Mouse (Mus musculus) colon, adult 2 months (tissue): Measurements from ENCODE around the gene Rmnd5a. TPM values are rescaled to one million over a fixed set of nuclear protein-coding genes. Genes with fewer than 3 reads are reported as not detected.

ENCODE experiments used
- polyA plus RNA-seq: library from polyadenylated mRNA; depleted of rRNA; stranded (reverse); fragments of >200 nt; gene quantifications from 2 replicates; pipeline ENCODE4 v1.2.3, GENCODE M21; 2012; rRNA removed

Gene Rmnd5a
- 18.9 and 20.0 TPM in 2 replicates for polyA plus RNA-seq

DNA sequence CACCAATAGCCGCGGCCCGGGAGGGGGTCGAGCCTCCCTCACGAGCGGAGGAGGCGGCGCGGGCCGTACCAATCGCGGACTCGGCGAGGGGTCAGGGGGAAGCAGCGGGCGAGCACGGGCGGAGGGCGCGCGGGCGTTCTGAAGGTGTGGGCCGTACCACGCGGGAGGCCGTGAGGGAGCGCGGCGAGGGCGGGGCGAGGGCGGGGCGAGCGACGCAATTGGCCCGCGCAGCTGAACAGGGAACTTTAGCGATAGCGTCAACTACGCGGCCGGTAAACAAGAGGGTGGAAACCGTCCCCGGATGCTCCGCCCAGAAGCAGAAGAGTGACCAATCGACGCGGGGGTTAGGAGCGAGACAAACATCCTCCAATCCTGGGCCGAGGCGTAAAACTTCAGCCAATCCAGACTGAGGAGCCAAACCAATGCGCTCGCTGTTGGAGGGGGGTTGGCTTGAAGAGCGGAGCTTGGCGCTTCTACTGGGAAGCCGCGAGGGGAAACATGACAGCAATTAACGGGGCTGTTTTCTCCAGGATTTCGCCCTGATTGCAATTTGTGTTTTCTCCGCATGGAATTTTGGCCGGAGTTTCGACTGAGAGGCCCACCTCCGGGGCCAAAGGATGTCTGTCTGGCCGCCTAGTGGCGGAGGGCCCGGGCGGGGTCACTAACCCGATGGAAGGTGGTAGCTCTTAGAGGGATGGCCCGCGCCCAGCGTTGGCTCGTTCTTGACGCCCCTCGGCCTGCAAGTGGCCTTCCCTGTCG, at the start of gene Rmnd5a:
Rmnd5a (minus strand) TSS at position 146 of the 759 bp plus-strand sequence.

DNA sequence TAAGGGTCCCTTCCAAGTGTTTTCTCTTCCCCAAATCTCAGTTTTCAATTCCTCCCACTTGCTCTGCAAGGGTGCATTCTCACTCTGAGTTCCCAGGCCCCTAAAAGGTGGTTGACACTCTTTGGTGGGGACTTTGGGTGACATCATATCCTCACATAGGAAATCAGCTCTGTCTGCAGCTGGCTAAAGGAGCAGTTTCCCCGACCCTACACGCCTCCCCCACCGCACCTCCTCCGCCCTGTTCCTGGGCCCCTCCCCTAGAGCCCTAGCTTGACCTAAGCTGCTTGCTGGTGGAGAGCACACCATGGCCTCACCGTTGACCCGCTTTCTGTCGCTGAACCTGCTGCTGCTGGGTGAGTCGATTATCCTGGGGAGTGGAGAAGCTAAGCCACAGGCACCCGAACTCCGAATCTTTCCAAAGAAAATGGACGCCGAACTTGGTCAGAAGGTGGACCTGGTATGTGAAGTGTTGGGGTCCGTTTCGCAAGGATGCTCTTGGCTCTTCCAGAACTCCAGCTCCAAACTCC, 67.1 kb downstream of the Rmnd5a start, which contains the start of gene Cd8a:
Cd8a (plus strand) TSS at position 179 of the 527 bp plus-strand sequence.

Other genes with a start within 250 kb of the Rmnd5a start
- not detected in 2 replicates for gene Fabp1, start 240.8 kb downstream of the Rmnd5a start, polyA plus RNA-seq
- 7.0 and 8.8 TPM in 2 replicates for gene Krcc1, start 169.0 kb downstream of the Rmnd5a start, polyA plus RNA-seq
- 0.10 and 0.15 TPM in 2 replicates for gene Smyd1, start 118.4 kb downstream of the Rmnd5a start, polyA plus RNA-seq
- 0.23 and 0.45 TPM in 2 replicates for gene Cd8b1, start 117.8 kb downstream of the Rmnd5a start, polyA plus RNA-seq
- 0.50 and 0.56 TPM in 2 replicates for gene Cd8a, start 67.2 kb downstream of the Rmnd5a start, polyA plus RNA-seq
- gene Rnf103, start 53.3 kb upstream of the Rmnd5a start, polyA plus RNA-seq = 52.7 and 65.1 TPM in 2 replicates
- 27.1 and 34.5 TPM in 2 replicates for gene Chmp3, start 103.2 kb upstream of the Rmnd5a start, polyA plus RNA-seq
- 6.2 and 8.7 TPM in 2 replicates for gene Kdm3a, start 192.4 kb upstream of the Rmnd5a start, polyA plus RNA-seq